Comparison of ENCODE assay signal across 8 mouse cellular contexts in the genomic region with DNA sequence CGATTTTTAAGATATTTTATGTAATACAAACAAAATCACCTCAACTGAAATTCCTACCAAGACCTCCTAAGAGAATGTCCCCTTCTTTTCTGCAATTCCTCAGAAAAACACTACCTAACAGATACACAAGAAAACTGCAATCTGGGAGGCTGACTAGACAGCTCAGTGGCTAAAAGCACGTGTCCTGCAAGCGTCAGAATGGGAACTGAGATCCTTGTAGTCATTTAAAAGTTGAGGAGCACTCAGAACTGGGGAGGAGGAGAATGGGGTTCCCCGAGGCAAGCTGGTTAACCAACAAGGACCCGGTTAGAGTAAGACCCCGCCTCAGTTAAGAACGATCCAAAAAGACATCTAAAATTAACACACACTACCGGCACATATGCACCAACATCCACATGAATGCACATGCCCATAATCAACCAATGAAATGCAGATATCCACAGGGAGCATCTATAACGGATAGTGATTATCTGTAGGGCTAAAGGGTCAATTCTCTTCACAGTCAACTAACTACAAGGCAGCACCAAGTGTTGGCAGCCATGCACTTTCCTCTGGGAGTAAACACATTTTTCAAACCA. TPM values are rescaled to one million over a fixed set of nuclear protein-coding genes. Genes with fewer than 3 reads are reported as not detected.
A peak's percentile ranks its signal among the peaks of the same experiment; 100 is the strongest.
DNase-seq lines count a peak whose midpoint lies in the region; ATAC-seq and TF ChIP-seq lines count a peak whose summit lies in the region.

No protein-coding gene starts in this region.

- in situ Hi-C loops in ES-E14 (cut with MboI; ENCODE audit: low sequenced_read_pairs in 2 of 2, unreplicated experiment in 2 of 2): no loop called here

- H3K9me3 ChIP-seq in heart, embryonic 11.5 days (replicated peaks; ENCODE audit: control insufficient read depth, low read length): peaks cover 16% of the 10 kb centered on the region
- H3K9me3 ChIP-seq in ES-E14 (ENCODE audit: control insufficient read depth, insufficient read depth, low read depth, low read length): peaks cover 19% of the 10 kb centered on the region
- H3K9me3 ChIP-seq in forebrain, embryonic 16.5 days (ENCODE audit: control insufficient read depth, low read length): peaks cover 12% of the 10 kb centered on the region

- no peak for ATAC-seq in heart, embryonic 11.5 days (replicated peaks; ENCODE audit: insufficient number of reproducible peaks, low FRiP score, low TSS enrichment)
- ATAC-seq in forebrain, embryonic 16.5 days: no peak

- peak overlapping the region; percentile 86 for H3K9ac ChIP-seq in heart, embryonic 11.5 days (ENCODE audit: low read depth, low read length)
- H3K9ac ChIP-seq in ES-E14 (ENCODE audit: insufficient read depth, low read depth, low read length, poor library complexity, severe bottlenecking): peak overlapping the region; percentile 96
- H3K9ac ChIP-seq in forebrain, embryonic 16.5 days (replicated peaks; ENCODE audit: low read depth, low read length): peak overlapping the region; percentile 86

- peak overlapping the region; percentile 79 for H3K27ac ChIP-seq in heart, embryonic 11.5 days (ENCODE audit: low read depth, low read length)
- H3K27ac ChIP-seq in ES-E14 (ENCODE audit: insufficient read depth, low read depth, low read length, poor library complexity, severe bottlenecking) (peak overlapping the region; percentile 91; the same call in 1 of the 2 replicates), macrophage (no peak overlapping the region)
- no peak overlapping the region; the same call in 1 of the 2 replicates for H3K27ac ChIP-seq in forebrain, embryonic 16.5 days (ENCODE audit: low read length)

- H3K4me2 ChIP-seq in heart, embryonic 11.5 days: peak overlapping the region; percentile 84
- H3K4me2 ChIP-seq in forebrain, embryonic 16.5 days (ENCODE audit: low read length): peak overlapping the region; percentile 94

- no peaks in the 10 kb centered on the region for H3K27me3 ChIP-seq in heart, embryonic 11.5 days (ENCODE audit: control insufficient read depth, insufficient read depth, low read length)
- H3K27me3 ChIP-seq in forebrain, embryonic 16.5 days (replicated peaks; ENCODE audit: control insufficient read depth, insufficient read depth, low read length): no peaks in the 10 kb centered on the region

- 29% methylated on average over 9 of the region's 9 CpGs for WGBS in heart, embryonic 11.5 days (ENCODE audit: insufficient replicate concordance)
- 25% methylated on average over 9 of the region's 9 CpGs for WGBS in forebrain, embryonic 16.5 days
- WGBS in macrophage (ENCODE audit: missing documents): 15% methylated on average over 9 of the region's 9 CpGs

- peaks cover 6% of the 10 kb centered on the region for H3K4me1 ChIP-seq in heart, embryonic 11.5 days (ENCODE audit: control insufficient read depth, insufficient read depth, low read length)
- H3K4me1 ChIP-seq in ES-E14 (ENCODE audit: control insufficient read depth in 2 of 2, insufficient read depth in 2 of 2, low read length in 2 of 2, poor library complexity in 1 of 2): 0 out of 4 replicates have a peak, but pooled peaks cover 0 to 2% of the 10 kb centered on the region in 2 experiments
- peaks cover 18% of the 10 kb centered on the region for H3K4me1 ChIP-seq in forebrain, embryonic 16.5 days (replicated peaks; ENCODE audit: control insufficient read depth, insufficient read depth, low read length)

- H3K79me2 ChIP-seq in macrophage (ENCODE audit: inconsistent target): peaks cover 42% of the 10 kb centered on the region

- no peak for DNase-seq in heart, postnatal 4 days
- DNase-seq in ES-E14 (ENCODE audit: low read depth, low spot score): no peak
- DNase-seq in right cerebral cortex, postnatal 14 days: no peak
- DNase-seq in retina, embryonic 14.5 days (ENCODE audit: low spot score): no peak
- no peak for DNase-seq in urinary bladder, adult 2 months (ENCODE audit: low spot score)

- peak overlapping the region; percentile 87 for H3K4me3 ChIP-seq in heart, embryonic 11.5 days (ENCODE audit: low read depth, low read length)
- H3K4me3 ChIP-seq in ES-E14 (ENCODE audit: insufficient read depth in 1 of 2, low read depth in 1 of 2, low read length in 2 of 2, poor library complexity in 1 of 2, severe bottlenecking in 1 of 2) (peak overlapping the region; percentile 90 to 94), macrophage (ENCODE audit: inconsistent target) (peak overlapping the region; percentile 85)
- peak overlapping the region; percentile 100 for H3K4me3 ChIP-seq in forebrain, embryonic 16.5 days (replicated peaks; ENCODE audit: low read length)

- peaks cover 11% of the 10 kb centered on the region; the same call in 1 of the 2 replicates for H3K36me3 ChIP-seq in heart, embryonic 11.5 days (ENCODE audit: control insufficient read depth, insufficient read depth, low read length)
- H3K36me3 ChIP-seq in ES-E14 (ENCODE audit: control insufficient read depth, insufficient read depth, low read length, poor library complexity, severe bottlenecking) (peaks cover 7% of the 10 kb centered on the region; the same call in 1 of the 2 replicates), macrophage (ENCODE audit: inconsistent target) (peaks cover 12% of the 10 kb centered on the region; the same call in 1 of the 2 replicates)
- peaks cover 18% of the 10 kb centered on the region for H3K36me3 ChIP-seq in forebrain, embryonic 16.5 days (ENCODE audit: control insufficient read depth, insufficient read depth)

TF ChIP-seq in ES-E14, 5 proteins besides CTCF, POLR2A, EP300 and RAD21:
- no peak for TF ChIP-seq ZC3H11A (IDR thresholded peaks at IDR 0.05; ENCODE audit: borderline replicate concordance, low read depth, low read length)
- no peak for TF ChIP-seq MAFK (IDR thresholded peaks at IDR 0.05; ENCODE audit: insufficient read depth, low read depth, low read length)
- no peak for TF ChIP-seq CHD2 (IDR thresholded peaks at IDR 0.05; ENCODE audit: low read depth, low read length)
- TF ChIP-seq HCFC1 (IDR thresholded peaks at IDR 0.05; ENCODE audit: borderline replicate concordance, insufficient read depth, low read length): no peak
- no peak for TF ChIP-seq ZNF384 (IDR thresholded peaks at IDR 0.05; ENCODE audit: low read depth, low read length)

RNA-seq across cellular contexts. Expression of gene Orc2, which starts 1.0 kb away (rescaled TPM):
- polyA plus RNA-seq in heart, embryonic 11.5 days (2014; fragmentation: Nextera tagmentation; extraction: Ambion mirVana): 26.7 and 30.0 TPM in 2 replicates
- 10 to 100 TPM; 16.7 to 17.7 TPM for total RNA-seq in heart, postnatal 4 days (2021)
- 49.9 and 71.3 TPM in 2 replicates for total RNA-seq in ES-E14 (2012; rRNA removed)
- 29.6 TPM in 2 replicates for polyA plus RNA-seq in forebrain, embryonic 16.5 days (2015; fragmentation: Nextera tagmentation; extraction: Ambion mirVana)
- total RNA-seq in macrophage (2018; cell fraction: chromatin; rRNA removed): 10 to 100 TPM in 24 of 26 experiments, 1 to 10 TPM in 2; 8.0 to 72.6 (median 29.9) TPM
- total RNA-seq in macrophage (2018; cell fraction: cytosol; rRNA removed): 10 to 100 TPM; 10.0 to 21.4 (median 16.9) TPM
- total RNA-seq in macrophage (2018; cell fraction: nucleus; rRNA removed): 10 to 100 TPM in 16 of 26 experiments, 1 to 10 TPM in 10; 5.2 to 73.3 (median 16.4) TPM
- polyA plus RNA-seq in macrophage (2018): 16.3 to 31.3 TPM (median 19.8 TPM) in 3 replicates
- 15.0 and 15.9 TPM in 2 replicates for polyA plus RNA-seq in urinary bladder, adult 2 months (2012; rRNA removed)

RNA-seq across cellular contexts. Expression of gene Ppil3, which starts 58.6 kb away (rescaled TPM):
- polyA plus RNA-seq in heart, embryonic 11.5 days (2014; fragmentation: Nextera tagmentation; extraction: Ambion mirVana): 36.5 and 37.1 TPM in 2 replicates
- total RNA-seq in heart, postnatal 4 days (2021): 10 to 100 TPM; 18.9 to 19.8 TPM
- 30.1 and 48.5 TPM in 2 replicates for total RNA-seq in ES-E14 (2012; rRNA removed)
- 54.1 and 61.4 TPM in 2 replicates for polyA plus RNA-seq in forebrain, embryonic 16.5 days (2015; fragmentation: Nextera tagmentation; extraction: Ambion mirVana)
- total RNA-seq in macrophage (2018; cell fraction: chromatin; rRNA removed): 10 to 100 TPM in 21 of 26 experiments, 1 to 10 TPM in 5; 4.1 to 45.4 (median 23.8) TPM
- total RNA-seq in macrophage (2018; cell fraction: cytosol; rRNA removed): 10 to 100 TPM; 19.2 to 44.9 (median 32.2) TPM
- total RNA-seq in macrophage (2018; cell fraction: nucleus; rRNA removed): 10 to 100 TPM in 21 of 26 experiments, 1 to 10 TPM in 5; 6.3 to 44.6 (median 16.7) TPM
- polyA plus RNA-seq in macrophage (2018): 25.5 to 49.0 TPM (median 45.3 TPM) in 3 replicates
- 32.4 and 33.3 TPM in 2 replicates for polyA plus RNA-seq in urinary bladder, adult 2 months (2012; rRNA removed)

RNA-seq across cellular contexts. Expression of gene Nif3l1, which starts 58.9 kb away (rescaled TPM):
- 35.0 and 36.4 TPM in 2 replicates for polyA plus RNA-seq in heart, embryonic 11.5 days (2014; fragmentation: Nextera tagmentation; extraction: Ambion mirVana)
- 10 to 100 TPM; 13.7 to 18.4 TPM for total RNA-seq in heart, postnatal 4 days (2021)
- total RNA-seq in ES-E14 (2012; rRNA removed): 26.6 and 32.7 TPM in 2 replicates
- 65.8 and 68.1 TPM in 2 replicates for polyA plus RNA-seq in forebrain, embryonic 16.5 days (2015; fragmentation: Nextera tagmentation; extraction: Ambion mirVana)
- 10 to 100 TPM in 11 of 26 experiments, 1 to 10 TPM in 15; 3.2 to 22.1 (median 8.9) TPM for total RNA-seq in macrophage (2018; cell fraction: chromatin; rRNA removed)
- 10 to 100 TPM in 13 of 26 experiments, 1 to 10 TPM in 13; 6.0 to 14.4 (median 10.1) TPM for total RNA-seq in macrophage (2018; cell fraction: cytosol; rRNA removed)
- 10 to 100 TPM in 10 of 26 experiments, 1 to 10 TPM in 16; 3.1 to 20.1 (median 7.6) TPM for total RNA-seq in macrophage (2018; cell fraction: nucleus; rRNA removed)
- polyA plus RNA-seq in macrophage (2018): 9.8 to 16.5 TPM (median 10.5 TPM) in 3 replicates
- polyA plus RNA-seq in urinary bladder, adult 2 months (2012; rRNA removed): 22.2 and 22.5 TPM in 2 replicates

Comparison
In these comparisons a context has a peak if more than half of its experiments do, and no peak if none do; other contexts are left out.
1. H3K27ac ChIP-seq: peak in heart, embryonic 11.5 days (single experiment) and ES-E14 (single experiment); none in forebrain, embryonic 16.5 days (single experiment) and macrophage (single experiment).
2. Peak in every context shown above with its lines, with median percentiles within 50 percentile points of each other: H3K4me3 ChIP-seq and H3K9ac ChIP-seq.